Mouse (Mus musculus): ENCODE data around the gene Apba3. TPM values are rescaled to one million over a fixed set of nuclear protein-coding genes. Genes with fewer than 3 reads are reported as not detected.

Apba3 gene
- polyA plus RNA-seq, 1 experiment from 2014 or later = 36.4 TPM

GRCm38 (mm10) chr10:81319741-81320549 is 53.2 kb downstream of the Apba3 start:
- peak; percentile 57 for ATAC-seq (replicated peaks)
- peak overlapping the region; percentile 36 for H3K9ac ChIP-seq
- no peaks in the 10 kb centered on the region for H3K27me3 ChIP-seq (replicated peaks)
- H3K36me3 ChIP-seq (replicated peaks) = peaks cover 39% of the 10 kb centered on the region
- peak overlapping the region; percentile 90 for H3K27ac ChIP-seq
- peaks cover 23% of the 10 kb centered on the region for H3K4me1 ChIP-seq
- peak overlapping the region; percentile 79 for H3K4me2 ChIP-seq
- no peaks in the 10 kb centered on the region for H3K9me3 ChIP-seq
- WGBS = under 1% methylated on average over 38 of the region's 38 CpGs
- peak overlapping the region; percentile 77 for H3K4me3 ChIP-seq

- Histone ChIP-seq H3K4me3 (peak within 1 kb of the TSS; percentile 77), H3K27ac (peak within 1 kb of the TSS; percentile 90), H3K36me3 (replicated peaks) (peaks cover 38% of the 10 kb centered on the region), H3K4me1 (peaks cover 23% of the 10 kb centered on the region), H3K4me2 (peak within 1 kb of the TSS; percentile 79), H3K9me3 (no peaks in the 10 kb centered on the region), H3K27me3 (replicated peaks) (no peaks in the 10 kb centered on the region), H3K9ac (peak within 1 kb of the TSS; percentile 67)
- under 1% methylated on average over 68 of the region's 68 CpGs for WGBS
- ATAC-seq (replicated peaks) = peak; percentile 93
These were observed 54.0 kb downstream of the Apba3 start, which contains the start of gene Cactin for GRCm38 (mm10) chr10:81320550-81321347. TSS of gene Cactin (plus strand) at chr10:81321103.

DNA sequence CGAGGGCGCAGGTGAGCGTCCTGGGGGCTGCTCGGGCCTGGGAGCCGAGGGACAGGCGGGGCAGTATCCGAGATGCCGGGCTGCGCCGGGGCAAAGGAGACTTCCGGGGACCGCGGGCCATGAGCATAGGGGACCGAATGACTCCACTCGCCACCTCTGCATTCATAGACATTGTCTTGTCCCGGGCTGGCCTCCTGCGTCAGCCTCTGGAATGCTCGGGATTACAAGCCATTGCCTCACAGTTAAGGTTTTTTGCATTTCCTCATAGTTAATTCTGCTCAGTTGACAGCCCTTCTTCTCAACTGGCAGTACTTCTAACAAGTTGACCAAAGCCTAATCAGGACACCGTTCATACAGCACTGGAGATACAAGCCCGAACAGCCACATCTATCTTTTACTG is 54.7 kb downstream of the Apba3 start:
- peak overlapping the region; percentile 67 for H3K9ac ChIP-seq
- 0 out of 2 replicates have a peak, but pooled peaks have one; percentile 1 for ATAC-seq (replicated peaks)
- H3K27ac ChIP-seq = peak overlapping the region; percentile 90
- H3K4me2 ChIP-seq = peak overlapping the region; percentile 79
- H3K9me3 ChIP-seq = no peaks in the 10 kb centered on the region
- H3K36me3 ChIP-seq (replicated peaks) = peaks cover 40% of the 10 kb centered on the region
- no peaks in the 10 kb centered on the region for H3K27me3 ChIP-seq (replicated peaks)
- 3% methylated on average over 20 of the region's 20 CpGs for WGBS
- H3K4me3 ChIP-seq = peak overlapping the region; percentile 77
- peaks cover 23% of the 10 kb centered on the region for H3K4me1 ChIP-seq

DNA sequence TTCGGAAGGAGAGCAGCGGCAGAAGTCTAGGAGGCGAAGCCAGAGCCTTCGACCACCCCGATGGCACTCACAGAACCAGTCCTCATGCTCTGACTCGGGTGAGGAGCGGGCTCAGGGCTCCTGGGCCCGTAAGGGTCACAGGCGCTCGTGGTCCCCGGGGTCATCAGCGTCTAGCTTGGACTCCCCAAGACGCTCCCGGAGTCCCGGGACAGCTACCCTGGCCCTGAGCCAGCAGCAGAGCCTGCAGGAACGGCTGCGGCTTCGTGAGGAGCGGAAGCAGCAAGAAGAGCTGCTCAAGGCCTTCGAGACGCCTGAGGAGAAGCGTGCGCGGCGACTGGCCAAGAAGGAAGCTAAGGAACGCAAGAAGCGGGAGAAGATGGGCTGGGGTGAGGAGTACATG is 55.7 kb downstream of the Apba3 start:
- Histone ChIP-seq H3K9ac (no peak overlapping the region), H3K9me3 (no peaks in the 10 kb centered on the region), H3K27me3 (replicated peaks) (no peaks in the 10 kb centered on the region), H3K36me3 (replicated peaks) (peaks cover 40% of the 10 kb centered on the region), H3K4me1 (peaks cover 23% of the 10 kb centered on the region), H3K4me3 (no peak overlapping the region), H3K27ac (no peak overlapping the region), H3K4me2 (peak overlapping the region; percentile 79; the same call in 1 of the 2 replicates)
- ATAC-seq (replicated peaks) = no peak
- WGBS = 95% methylated on average over 27 of the region's 27 CpGs

Small RNA genes within 50 kb of the gene (microRNA-seq; reads per million reads assigned to microRNA genes)
- gene Mir3057 = 18.9 reads per million, percentile 36 among the genes with 10 or more reads in this experiment

Other genes starting within 250 kb of the Apba3 start
- 77.5 and 79.2 TPM in 2 replicates for gene Diras1, start 241.3 kb upstream of the Apba3 start, polyA plus RNA-seq (2015; fragmentation: Nextera tagmentation; extraction: Ambion mirVana)
- 57.2 and 58.0 TPM in 2 replicates for gene Slc39a3, start 229.5 kb upstream of the Apba3 start, polyA plus RNA-seq (2015; fragmentation: Nextera tagmentation; extraction: Ambion mirVana)
- 353 and 376 TPM in 2 replicates for gene Sgta, start 206.8 kb upstream of the Apba3 start, polyA plus RNA-seq (2015; fragmentation: Nextera tagmentation; extraction: Ambion mirVana)
- 48.8 and 52.2 TPM in 2 replicates for gene Thop1, start 196.9 kb upstream of the Apba3 start, polyA plus RNA-seq (2015; fragmentation: Nextera tagmentation; extraction: Ambion mirVana)
- gene Creb3l3, start 168.1 kb upstream of the Apba3 start, polyA plus RNA-seq (2015; fragmentation: Nextera tagmentation; extraction: Ambion mirVana) = 0.36 and 0.48 TPM in 2 replicates
- 258 and 270 TPM in 2 replicates for gene Map2k2, start 161.0 kb upstream of the Apba3 start, polyA plus RNA-seq (2015; fragmentation: Nextera tagmentation; extraction: Ambion mirVana)
- gene Zbtb7a, start 131.7 kb upstream of the Apba3 start, polyA plus RNA-seq (2015; fragmentation: Nextera tagmentation; extraction: Ambion mirVana) = 16.2 and 16.7 TPM in 2 replicates
- gene Pias4, start 99.0 kb upstream of the Apba3 start, polyA plus RNA-seq (2015; fragmentation: Nextera tagmentation; extraction: Ambion mirVana) = 59.2 and 66.3 TPM in 2 replicates
- gene Eef2, start 90.3 kb upstream of the Apba3 start, polyA plus RNA-seq (2015; fragmentation: Nextera tagmentation; extraction: Ambion mirVana) = 588 and 606 TPM in 2 replicates
- gene Dapk3, start 84.0 kb upstream of the Apba3 start, polyA plus RNA-seq (2015; fragmentation: Nextera tagmentation; extraction: Ambion mirVana) = 66.3 and 67.3 TPM in 2 replicates
- not detected in 2 replicates for gene 4930442H23Rik, start 83.1 kb upstream of the Apba3 start, polyA plus RNA-seq (2015; fragmentation: Nextera tagmentation; extraction: Ambion mirVana)
- gene Nmrk2, start 64.9 kb upstream of the Apba3 start, polyA plus RNA-seq (2015; fragmentation: Nextera tagmentation; extraction: Ambion mirVana) = 0.14 TPM in 1 of 2 replicates, not detected in the other
- gene Atcay, start 36.1 kb upstream of the Apba3 start, polyA plus RNA-seq (2015; fragmentation: Nextera tagmentation; extraction: Ambion mirVana) = 95.3 and 96.7 TPM in 2 replicates
- gene Zfr2, start 33.8 kb upstream of the Apba3 start, polyA plus RNA-seq (2015; fragmentation: Nextera tagmentation; extraction: Ambion mirVana) = 35.4 and 37.2 TPM in 2 replicates
- 37.2 and 40.1 TPM in 2 replicates for gene Matk, start 14.0 kb upstream of the Apba3 start, polyA plus RNA-seq (2015; fragmentation: Nextera tagmentation; extraction: Ambion mirVana)
- 124 and 126 TPM in 2 replicates for gene Mrpl54, start within 50 bp of the Apba3 start, polyA plus RNA-seq (2015; fragmentation: Nextera tagmentation; extraction: Ambion mirVana)
- gene Tjp3, start 24.6 kb downstream of the Apba3 start, polyA plus RNA-seq (2015; fragmentation: Nextera tagmentation; extraction: Ambion mirVana) = 6.9 and 8.0 TPM in 2 replicates
- 154 and 159 TPM in 2 replicates for gene Pip5k1c, start 26.0 kb downstream of the Apba3 start, polyA plus RNA-seq (2015; fragmentation: Nextera tagmentation; extraction: Ambion mirVana)
- gene Cactin, start 54.1 kb downstream of the Apba3 start, polyA plus RNA-seq (2015; fragmentation: Nextera tagmentation; extraction: Ambion mirVana) = 35.8 and 38.3 TPM in 2 replicates
- gene Tbxa2r, start 61.8 kb downstream of the Apba3 start, polyA plus RNA-seq (2015; fragmentation: Nextera tagmentation; extraction: Ambion mirVana) = 5.7 and 6.2 TPM in 2 replicates
- not detected in 2 replicates for gene Gipc3, start 76.3 kb downstream of the Apba3 start, polyA plus RNA-seq (2015; fragmentation: Nextera tagmentation; extraction: Ambion mirVana)
- gene Hmg20b, start 83.5 kb downstream of the Apba3 start, polyA plus RNA-seq (2015; fragmentation: Nextera tagmentation; extraction: Ambion mirVana) = 26.6 and 29.9 TPM in 2 replicates
- 19.7 and 22.5 TPM in 2 replicates for gene Mfsd12, start 90.5 kb downstream of the Apba3 start, polyA plus RNA-seq (2015; fragmentation: Nextera tagmentation; extraction: Ambion mirVana)
- 1.1 TPM in 2 replicates for gene 4930404N11Rik, start 98.9 kb downstream of the Apba3 start, polyA plus RNA-seq (2015; fragmentation: Nextera tagmentation; extraction: Ambion mirVana)
- gene Fzr1, start 111.6 kb downstream of the Apba3 start, polyA plus RNA-seq (2015; fragmentation: Nextera tagmentation; extraction: Ambion mirVana) = 153 and 159 TPM in 2 replicates
- gene Dohh, start 117.5 kb downstream of the Apba3 start, polyA plus RNA-seq (2015; fragmentation: Nextera tagmentation; extraction: Ambion mirVana) = 90.4 and 92.6 TPM in 2 replicates
- 8.4 and 9.3 TPM in 2 replicates for gene Gm48551, start 117.5 kb downstream of the Apba3 start, polyA plus RNA-seq (2015; fragmentation: Nextera tagmentation; extraction: Ambion mirVana)
- gene Gm48552, start 122.0 kb downstream of the Apba3 start, polyA plus RNA-seq (2015; fragmentation: Nextera tagmentation; extraction: Ambion mirVana) = 2.7 and 3.3 TPM in 2 replicates
- 1.4 and 1.6 TPM in 2 replicates for gene Smim24, start 126.1 kb downstream of the Apba3 start, polyA plus RNA-seq (2015; fragmentation: Nextera tagmentation; extraction: Ambion mirVana)
- gene Nfic, start 188.7 kb downstream of the Apba3 start, polyA plus RNA-seq (2015; fragmentation: Nextera tagmentation; extraction: Ambion mirVana) = 18.1 and 22.8 TPM in 2 replicates
- gene Celf5, start 215.7 kb downstream of the Apba3 start, polyA plus RNA-seq (2015; fragmentation: Nextera tagmentation; extraction: Ambion mirVana) = 106 and 109 TPM in 2 replicates
- gene Ncln, start 229.4 kb downstream of the Apba3 start, polyA plus RNA-seq (2015; fragmentation: Nextera tagmentation; extraction: Ambion mirVana) = 69.7 and 73.8 TPM in 2 replicates
- 0.71 and 1.2 TPM in 2 replicates for gene S1pr4, start 233.2 kb downstream of the Apba3 start, polyA plus RNA-seq (2015; fragmentation: Nextera tagmentation; extraction: Ambion mirVana)

Measured in midbrain, embryonic 15.5 days (tissue).